Mouse (Mus musculus): ENCODE measurements around the gene Maml3.

- TF ChIP-seq CHD2 (IDR thresholded peaks at IDR 0.05; ENCODE audit: low read depth, low read length): no peak
- no peak for TF ChIP-seq ZNF384 (IDR thresholded peaks at IDR 0.05; ENCODE audit: low read depth, low read length)
- no peak for TF ChIP-seq HCFC1 (IDR thresholded peaks at IDR 0.05; ENCODE audit: borderline replicate concordance, insufficient read depth, low read length)
- TF ChIP-seq MAFK (IDR thresholded peaks at IDR 0.05; ENCODE audit: insufficient read depth, low read depth, low read length): no peak
These were observed 192.7 kb downstream of the Maml3 start for GRCm38 (mm10) chr3:51912214-51912613.

All from ES-E14 (cell line).